Mouse (Mus musculus): Measurements from ENCODE around the gene Ssna1. TPM values are rescaled to one million over a fixed set of nuclear protein-coding genes. Genes with fewer than 3 reads are reported as not detected.

Gene Ssna1
- polyA plus RNA-seq, 1 experiment from 2014 or later = 248 TPM

- H3K9ac ChIP-seq (ENCODE audit: low read depth, low read length) = no peak overlapping the region
- DNase-seq (ENCODE audit: low spot score) (no peak), ATAC-seq (ENCODE audit: low FRiP score) (no peak)
- H3K9me3 ChIP-seq (ENCODE audit: control insufficient read depth, low read length) = no peaks in the 10 kb centered on the region
- peaks cover 44% of the 10 kb centered on the region for H3K27me3 ChIP-seq (ENCODE audit: control insufficient read depth, insufficient read depth, low read length)
- H3K4me1 ChIP-seq (replicated peaks; ENCODE audit: control insufficient read depth, insufficient read depth, low read length) = peaks cover 3% of the 10 kb centered on the region; the same call in 1 of the 2 replicates
- no peak overlapping the region for H3K27ac ChIP-seq (ENCODE audit: low read depth, low read length)
- 69% methylated on average over 7 of the region's 7 CpGs for WGBS
- H3K36me3 ChIP-seq (ENCODE audit: control insufficient read depth, insufficient read depth, low read length) = peaks cover 7% of the 10 kb centered on the region
- H3K4me3 ChIP-seq (ENCODE audit: low read depth, low read length) = no peak overlapping the region
- H3K4me2 ChIP-seq (replicated peaks; ENCODE audit: low read depth, low read length) = no peak overlapping the region
These were observed 14.8 kb upstream of the Ssna1 start for GRCm38 (mm10) chr2:25286837-25287636.

GRCm38 (mm10) chr2:25286314-25286713, 14.1 kb upstream of the Ssna1 start:
- Histone ChIP-seq H3K9me3 (ENCODE audit: control insufficient read depth, low read length) (no peaks in the 10 kb centered on the region), H3K9ac (ENCODE audit: low read depth, low read length) (no peak overlapping the region), H3K4me2 (replicated peaks; ENCODE audit: low read depth, low read length) (no peak overlapping the region), H3K4me1 (replicated peaks; ENCODE audit: control insufficient read depth, insufficient read depth, low read length) (no peaks in the 10 kb centered on the region), H3K4me3 (ENCODE audit: low read depth, low read length) (no peak overlapping the region), H3K27ac (ENCODE audit: low read depth, low read length) (no peak overlapping the region), H3K36me3 (ENCODE audit: control insufficient read depth, insufficient read depth, low read length) (peaks cover 11% of the 10 kb centered on the region), H3K27me3 (ENCODE audit: control insufficient read depth, insufficient read depth, low read length) (peaks cover 37% of the 10 kb centered on the region)
- DNase-seq (ENCODE audit: low spot score) = no peak
- WGBS = 87% methylated on average over 1 of the region's 1 CpGs
- no peak for ATAC-seq (ENCODE audit: low FRiP score)

- H3K36me3 ChIP-seq (ENCODE audit: control insufficient read depth, insufficient read depth, low read length) = peaks cover 11% of the 10 kb centered on the region
These were observed 13.3 kb upstream of the Ssna1 start for GRCm38 (mm10) chr2:25285551-25285950.

GRCm38 (mm10) chr2:25278928-25279882, 7.0 kb upstream of the Ssna1 start:
- H3K36me3 ChIP-seq (ENCODE audit: control insufficient read depth, insufficient read depth, low read length) = peaks cover 18% of the 10 kb centered on the region
- ATAC-seq (ENCODE audit: low FRiP score) = no peak
- no peak overlapping the region for H3K4me2 ChIP-seq (replicated peaks; ENCODE audit: low read depth, low read length)

More at GRCm38 (mm10) chr2:25285551-25285950, 13.3 kb upstream of the Ssna1 start:
- H3K9me3 ChIP-seq (ENCODE audit: control insufficient read depth, low read length) = no peaks in the 10 kb centered on the region
- ATAC-seq (ENCODE audit: low FRiP score) = no peak
- no peaks in the 10 kb centered on the region for H3K4me1 ChIP-seq (replicated peaks; ENCODE audit: control insufficient read depth, insufficient read depth, low read length)
- H3K4me2 ChIP-seq (replicated peaks; ENCODE audit: low read depth, low read length) = no peak overlapping the region
- 95% methylated on average over 2 of the region's 2 CpGs for WGBS
- H3K4me3 ChIP-seq (ENCODE audit: low read depth, low read length) = no peak overlapping the region
- no peak overlapping the region for H3K9ac ChIP-seq (ENCODE audit: low read depth, low read length)
- H3K27me3 ChIP-seq (ENCODE audit: control insufficient read depth, insufficient read depth, low read length) = peaks cover 29% of the 10 kb centered on the region
- DNase-seq (ENCODE audit: low spot score) = no peak
- no peak overlapping the region for H3K27ac ChIP-seq (ENCODE audit: low read depth, low read length)

GRCm38 (mm10) chr2:25273010-25273409, 772 bp upstream of the Ssna1 start:
- Histone ChIP-seq H3K36me3 (ENCODE audit: control insufficient read depth, insufficient read depth, low read length) (peaks cover 3% of the 10 kb centered on the region; the same call in 1 of the 2 replicates), H3K4me3 (ENCODE audit: low read depth, low read length) (peak overlapping the region; percentile 92), H3K27me3 (ENCODE audit: control insufficient read depth, insufficient read depth, low read length) (no peaks in the 10 kb centered on the region), H3K9me3 (ENCODE audit: control insufficient read depth, low read length) (no peaks in the 10 kb centered on the region), H3K4me2 (replicated peaks; ENCODE audit: low read depth, low read length) (peak overlapping the region; percentile 94), H3K27ac (ENCODE audit: low read depth, low read length) (no peak overlapping the region), H3K4me1 (replicated peaks; ENCODE audit: control insufficient read depth, insufficient read depth, low read length) (peaks cover 16% of the 10 kb centered on the region), H3K9ac (ENCODE audit: low read depth, low read length) (peak overlapping the region; percentile 93)
- ATAC-seq (ENCODE audit: low FRiP score) (no peak), DNase-seq (ENCODE audit: low spot score) (no peak)
- 40% methylated on average over 16 of the region's 16 CpGs for WGBS

More at GRCm38 (mm10) chr2:25278928-25279882, 7.0 kb upstream of the Ssna1 start:
- Histone ChIP-seq H3K9ac (ENCODE audit: low read depth, low read length) (no peak overlapping the region), H3K27me3 (ENCODE audit: control insufficient read depth, insufficient read depth, low read length) (no peaks in the 10 kb centered on the region), H3K27ac (ENCODE audit: low read depth, low read length) (no peak overlapping the region), H3K4me3 (ENCODE audit: low read depth, low read length) (no peak overlapping the region), H3K9me3 (ENCODE audit: control insufficient read depth, low read length) (no peaks in the 10 kb centered on the region), H3K4me1 (replicated peaks; ENCODE audit: control insufficient read depth, insufficient read depth, low read length) (no peaks in the 10 kb centered on the region; the same call in 1 of the 2 replicates)
- peak; percentile 90 for DNase-seq (ENCODE audit: low spot score)
- 63% methylated on average over 13 of the region's 13 CpGs for WGBS

- H3K36me3 ChIP-seq (ENCODE audit: control insufficient read depth, insufficient read depth, low read length) = peaks cover under 1% of the 10 kb centered on the region; the same call in 1 of the 2 replicates
- WGBS = under 1% methylated on average over 29 of the region's 29 CpGs
These were observed 277 bp upstream of the Ssna1 start for GRCm38 (mm10) chr2:25272515-25272914.

GRCm38 (mm10) chr2:25267746-25268309, 4.4 kb downstream of the Ssna1 start:
- Histone ChIP-seq H3K9me3 (ENCODE audit: control insufficient read depth, low read length) (no peaks in the 10 kb centered on the region), H3K4me3 (ENCODE audit: low read depth, low read length) (no peak overlapping the region), H3K4me2 (replicated peaks; ENCODE audit: low read depth, low read length) (no peak overlapping the region), H3K27ac (ENCODE audit: low read depth, low read length) (no peak overlapping the region), H3K27me3 (ENCODE audit: control insufficient read depth, insufficient read depth, low read length) (peaks cover 13% of the 10 kb centered on the region), H3K9ac (ENCODE audit: low read depth, low read length) (no peak overlapping the region), H3K4me1 (replicated peaks; ENCODE audit: control insufficient read depth, insufficient read depth, low read length) (peaks cover 20% of the 10 kb centered on the region), H3K36me3 (ENCODE audit: control insufficient read depth, insufficient read depth, low read length) (no peaks in the 10 kb centered on the region; the same call in 1 of the 2 replicates)
- no peak for ATAC-seq (ENCODE audit: low FRiP score)
- no peak for DNase-seq (ENCODE audit: low spot score)
- WGBS = 80% methylated on average over 4 of the region's 4 CpGs

More at GRCm38 (mm10) chr2:25272515-25272914, 277 bp upstream of the Ssna1 start:
- Histone ChIP-seq H3K4me1 (replicated peaks; ENCODE audit: control insufficient read depth, insufficient read depth, low read length) (peaks cover 16% of the 10 kb centered on the region), H3K27me3 (ENCODE audit: control insufficient read depth, insufficient read depth, low read length) (no peaks in the 10 kb centered on the region), H3K4me2 (replicated peaks; ENCODE audit: low read depth, low read length) (peak overlapping the region; percentile 94), H3K9me3 (ENCODE audit: control insufficient read depth, low read length) (no peaks in the 10 kb centered on the region), H3K9ac (ENCODE audit: low read depth, low read length) (peak overlapping the region; percentile 93), H3K27ac (ENCODE audit: low read depth, low read length) (no peak overlapping the region), H3K4me3 (ENCODE audit: low read depth, low read length) (peak overlapping the region; percentile 92)
- ATAC-seq (ENCODE audit: low FRiP score) (peak; percentile 71; the same call in 1 of the 2 replicates), DNase-seq (ENCODE audit: low spot score) (no peak)

- no peak for ATAC-seq (ENCODE audit: low FRiP score)
- H3K27me3 ChIP-seq (ENCODE audit: control insufficient read depth, insufficient read depth, low read length) = peaks cover 13% of the 10 kb centered on the region
- no peaks in the 10 kb centered on the region for H3K9me3 ChIP-seq (ENCODE audit: control insufficient read depth, low read length)
- H3K9ac ChIP-seq (ENCODE audit: low read depth, low read length) = no peak overlapping the region
- no peak for DNase-seq (ENCODE audit: low spot score)
- no peak overlapping the region for H3K4me2 ChIP-seq (replicated peaks; ENCODE audit: low read depth, low read length)
- H3K36me3 ChIP-seq (ENCODE audit: control insufficient read depth, insufficient read depth, low read length) = no peaks in the 10 kb centered on the region; the same call in 1 of the 2 replicates
- no peak overlapping the region for H3K4me3 ChIP-seq (ENCODE audit: low read depth, low read length)
- H3K27ac ChIP-seq (ENCODE audit: low read depth, low read length) = no peak overlapping the region
- peaks cover 20% of the 10 kb centered on the region for H3K4me1 ChIP-seq (replicated peaks; ENCODE audit: control insufficient read depth, insufficient read depth, low read length)
These were observed 5.0 kb downstream of the Ssna1 start for GRCm38 (mm10) chr2:25267241-25267640.

All from hindbrain, embryonic 11.5 days (tissue).